Mouse (Mus musculus) midbrain, embryonic 16.5 days (tissue): ENCODE measurements around the gene Hoxd12. TPM values are rescaled to one million over a fixed set of nuclear protein-coding genes. Genes with fewer than 3 reads are reported as not detected.

ENCODE experiments used
- ATAC-seq: fragments of 200-750 bp; cut with Nextera tagmentation; 2 replicates; pipeline ENCODE4 v1.8.0; 2017; ENCODE audit warnings: moderate TSS enrichment
- H3K27ac ChIP-seq: fragments of 300-500 bp; sonication (generic); 2 replicates; pipeline ENCODE4 v1.5.1; 2014; ENCODE audit warnings: mild to moderate bottlenecking, low read length, mixed read lengths
- H3K27me3 ChIP-seq: fragments of 300-500 bp; sonication (generic); 2 replicates; pipeline ENCODE4 v1.6.1; 2014; ENCODE audit warnings: low read depth, low read length, mixed read lengths; ENCODE audit not compliant: control insufficient read depth, insufficient read depth
- H3K36me3 ChIP-seq: fragments of 300-500 bp; sonication (generic); 2 replicates; pipeline ENCODE4 v1.6.1; 2014; ENCODE audit warnings: mild to moderate bottlenecking, low read length, moderate library complexity, mixed read lengths; ENCODE audit not compliant: control insufficient read depth, insufficient read depth
- H3K4me1 ChIP-seq: fragments of 300-500 bp; sonication (generic); 2 replicates; pipeline ENCODE4 v1.6.1; 2014; ENCODE audit warnings: mild to moderate bottlenecking, low read length, mixed read lengths; ENCODE audit not compliant: control insufficient read depth, insufficient read depth
- H3K4me2 ChIP-seq: fragments of 300-500 bp; sonication (generic); 2 replicates; pipeline ENCODE4 v1.6.1; 2014; ENCODE audit warnings: mild to moderate bottlenecking, low read length, mixed read lengths
- H3K4me3 ChIP-seq: fragments of 300-500 bp; sonication (generic); 2 replicates; pipeline ENCODE4 v1.5.1; 2014; ENCODE audit warnings: low read depth, mild to moderate bottlenecking, low read length, moderate library complexity, mixed read lengths
- H3K9ac ChIP-seq: fragments of 300-500 bp; sonication (generic); 2 replicates; pipeline ENCODE4 v1.6.1; 2014; ENCODE audit warnings: low read depth, low read length, mixed read lengths
- H3K9me3 ChIP-seq: fragments of 300-500 bp; sonication (generic); replicated peaks from 2 replicates; pipeline ENCODE4 v1.6.1; 2014; ENCODE audit warnings: mild to moderate bottlenecking, low read length, mixed read lengths; ENCODE audit not compliant: control insufficient read depth, poor library complexity, severe bottlenecking
- WGBS: fragments of 180-500 bp; shearing (Covaris S2); extraction: QIAGEN DNeasy Blood & Tissue Kit; methylation state at CpG from one replicate; pipeline ENCODE4 v1.1.7; 2014; 5-methylcytosine and 5-hydroxymethylcytosine counted together
- polyA plus RNA-seq: library from polyadenylated mRNA; unstranded; fragments of >200 nt; fragmentation: Nextera tagmentation; extraction: Ambion mirVana; gene quantifications from 2 replicates; pipeline ENCODE4 v1.2.1, GENCODE M21; 2015

Gene Hoxd12
- polyA plus RNA-seq, 1 experiment from 2014 or later: not detected

DNA sequence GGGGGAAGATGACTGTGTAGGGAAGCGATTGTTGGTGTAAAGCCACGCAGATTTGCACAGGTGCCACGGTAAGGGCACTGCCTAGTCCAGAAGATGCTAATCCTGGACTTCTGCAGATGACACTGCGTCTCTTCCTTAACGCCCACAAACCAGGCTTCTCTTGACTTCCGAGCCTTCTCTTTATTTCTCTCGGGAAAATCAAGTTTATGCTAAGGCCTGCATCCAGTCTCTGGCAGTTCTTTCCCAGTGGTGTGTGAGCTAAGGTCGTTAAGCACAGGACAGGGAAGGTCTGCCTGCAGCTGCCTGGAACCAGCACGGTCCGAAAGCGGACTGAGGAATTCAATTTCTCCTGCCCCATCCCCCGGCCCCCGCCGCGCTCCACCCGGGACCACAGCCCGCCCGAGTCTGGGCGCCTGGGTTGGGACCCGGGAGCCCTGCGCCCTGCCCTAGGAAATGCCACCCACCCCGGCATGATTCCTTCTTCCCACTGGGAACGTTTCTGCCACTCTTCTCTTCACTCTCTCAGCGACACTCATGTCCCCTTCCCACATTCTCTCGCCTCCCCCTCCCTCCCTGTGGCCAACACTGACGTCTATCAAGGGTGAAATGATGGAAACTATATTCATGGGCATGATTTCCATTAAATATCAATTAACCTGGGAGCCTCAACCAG, 29.0 kb downstream of the Hoxd12 start:
- no peak overlapping the region for H3K9ac ChIP-seq
- H3K4me2 ChIP-seq: no peak overlapping the region
- peaks cover 7% of the 10 kb centered on the region for H3K4me1 ChIP-seq
- no peaks in the 10 kb centered on the region for H3K9me3 ChIP-seq
- 1% methylated on average over 26 of the region's 26 CpGs for WGBS
- no peak for ATAC-seq
- no peak overlapping the region for H3K4me3 ChIP-seq
- no peaks in the 10 kb centered on the region for H3K36me3 ChIP-seq
- peaks cover 63% of the 10 kb centered on the region for H3K27me3 ChIP-seq
- H3K27ac ChIP-seq: no peak overlapping the region

DNA sequence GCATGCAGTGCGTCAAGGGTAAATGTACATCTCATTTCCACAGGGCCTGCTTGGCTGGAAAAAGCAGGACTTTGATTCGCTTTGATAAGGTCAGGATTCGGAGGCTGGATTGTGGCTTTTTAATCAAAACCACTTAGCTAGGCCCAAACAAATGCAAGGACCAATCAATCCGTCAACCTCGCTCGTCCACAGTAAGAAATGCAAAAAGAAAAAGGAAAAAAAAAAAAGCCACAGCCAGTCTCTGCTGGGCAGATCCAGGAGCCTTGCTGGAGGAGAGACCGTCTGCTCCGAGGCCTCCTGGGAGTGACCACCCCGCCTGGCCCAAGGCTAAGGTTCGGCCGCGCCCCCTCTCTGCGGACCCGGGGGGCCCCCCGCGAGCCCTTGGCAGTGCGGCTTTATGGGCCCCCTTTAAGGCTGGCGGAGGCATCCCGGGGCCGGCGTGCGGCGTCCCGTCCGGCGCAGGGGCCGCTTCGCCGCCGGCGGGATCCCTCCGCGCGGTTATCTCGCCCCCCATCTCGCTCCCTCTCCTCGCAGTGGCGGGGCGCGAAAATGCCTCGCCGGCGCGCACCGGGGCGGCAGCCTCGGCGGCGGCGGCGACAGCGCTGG, 29.7 kb downstream of the Hoxd12 start, which contains the start of gene Hoxd8:
Gene Hoxd8 (plus strand): TSS at position 223 of the 606 bp plus-strand sequence.
- no peak for ATAC-seq
- peaks cover 68% of the 10 kb centered on the region for H3K27me3 ChIP-seq
- under 1% methylated on average over 35 of the region's 52 CpGs for WGBS
- H3K4me2 ChIP-seq: peak within 1 kb of the TSS; percentile 46
- H3K36me3 ChIP-seq: no peaks in the 10 kb centered on the region
- no peaks in the 10 kb centered on the region for H3K9me3 ChIP-seq
- no peak within 1 kb of the TSS for H3K27ac ChIP-seq
- no peak within 1 kb of the TSS for H3K9ac ChIP-seq
- peaks cover 7% of the 10 kb centered on the region for H3K4me1 ChIP-seq
- H3K4me3 ChIP-seq: peak within 1 kb of the TSS; percentile 17

DNA sequence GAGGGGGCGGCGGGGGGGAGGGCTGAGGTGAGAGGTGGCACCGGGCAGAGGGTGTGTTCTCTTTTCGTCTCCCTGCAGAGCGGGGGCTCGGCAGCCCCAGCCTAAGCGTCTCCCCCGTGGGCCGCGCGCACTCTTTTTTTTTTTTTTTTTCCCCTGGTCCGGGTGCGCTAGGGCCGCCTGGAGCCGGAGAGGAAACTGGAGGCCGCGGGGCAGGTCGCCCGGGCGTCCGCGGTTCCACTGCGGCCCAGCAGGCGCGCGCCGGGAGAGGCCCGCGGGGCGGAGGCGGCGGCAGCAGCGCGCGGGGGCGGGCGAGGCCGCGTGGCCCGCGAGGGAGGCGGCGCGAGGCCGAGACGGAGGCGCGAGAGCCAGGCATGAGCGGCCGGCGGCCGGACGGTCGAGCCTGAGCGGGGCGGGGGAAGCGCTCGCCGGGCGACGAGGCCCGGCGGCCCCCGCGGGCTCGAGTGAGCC, 30.2 kb downstream of the Hoxd12 start:
- H3K27me3 ChIP-seq: peaks cover 68% of the 10 kb centered on the region
- no peaks in the 10 kb centered on the region for H3K36me3 ChIP-seq
- H3K4me3 ChIP-seq: peak overlapping the region; percentile 17
- no peak overlapping the region for H3K9ac ChIP-seq
- WGBS: 1% methylated on average over 31 of the region's 66 CpGs
- no peaks in the 10 kb centered on the region for H3K9me3 ChIP-seq
- peak overlapping the region; percentile 46 for H3K4me2 ChIP-seq
- no peak overlapping the region for H3K27ac ChIP-seq
- H3K4me1 ChIP-seq: peaks cover 7% of the 10 kb centered on the region
- ATAC-seq: no peak

DNA sequence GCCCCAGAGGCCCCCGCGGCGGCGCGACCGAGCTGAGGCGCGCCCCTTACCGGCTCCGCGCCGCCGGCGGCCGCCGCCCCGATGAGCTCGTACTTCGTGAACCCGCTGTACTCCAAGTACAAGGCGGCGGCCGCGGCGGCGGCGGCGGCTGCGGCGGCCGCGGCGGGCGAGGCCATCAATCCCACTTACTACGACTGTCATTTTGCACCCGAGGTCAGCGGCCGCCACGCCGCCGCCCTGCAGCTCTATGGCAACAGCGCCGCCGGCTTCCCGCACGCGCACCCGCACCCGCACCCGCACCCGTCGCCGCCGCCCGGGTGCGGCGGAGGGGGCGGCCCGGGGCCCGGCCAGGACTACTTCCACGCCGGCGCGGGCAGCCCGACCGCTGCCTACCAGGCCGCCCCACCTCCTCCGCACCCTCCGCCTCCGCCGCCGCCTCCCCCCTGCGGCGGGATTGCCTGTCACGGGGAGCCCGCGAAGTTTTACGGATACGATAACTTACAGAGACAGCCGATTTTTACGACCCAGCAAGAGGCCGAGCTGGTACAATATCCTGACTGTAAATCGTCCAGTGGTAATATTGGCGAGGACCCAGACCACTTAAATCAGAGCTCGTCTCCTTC, 30.8 kb downstream of the Hoxd12 start:
- H3K4me1 ChIP-seq: peaks cover 7% of the 10 kb centered on the region
- no peak overlapping the region for H3K27ac ChIP-seq
- ATAC-seq: no peak
- H3K4me2 ChIP-seq: peak overlapping the region; percentile 46
- H3K36me3 ChIP-seq: no peaks in the 10 kb centered on the region
- H3K9me3 ChIP-seq: no peaks in the 10 kb centered on the region
- no peak overlapping the region for H3K9ac ChIP-seq
- 1% methylated on average over 46 of the region's 85 CpGs for WGBS
- peaks cover 68% of the 10 kb centered on the region for H3K27me3 ChIP-seq
- H3K4me3 ChIP-seq: peak overlapping the region; percentile 17

DNA sequence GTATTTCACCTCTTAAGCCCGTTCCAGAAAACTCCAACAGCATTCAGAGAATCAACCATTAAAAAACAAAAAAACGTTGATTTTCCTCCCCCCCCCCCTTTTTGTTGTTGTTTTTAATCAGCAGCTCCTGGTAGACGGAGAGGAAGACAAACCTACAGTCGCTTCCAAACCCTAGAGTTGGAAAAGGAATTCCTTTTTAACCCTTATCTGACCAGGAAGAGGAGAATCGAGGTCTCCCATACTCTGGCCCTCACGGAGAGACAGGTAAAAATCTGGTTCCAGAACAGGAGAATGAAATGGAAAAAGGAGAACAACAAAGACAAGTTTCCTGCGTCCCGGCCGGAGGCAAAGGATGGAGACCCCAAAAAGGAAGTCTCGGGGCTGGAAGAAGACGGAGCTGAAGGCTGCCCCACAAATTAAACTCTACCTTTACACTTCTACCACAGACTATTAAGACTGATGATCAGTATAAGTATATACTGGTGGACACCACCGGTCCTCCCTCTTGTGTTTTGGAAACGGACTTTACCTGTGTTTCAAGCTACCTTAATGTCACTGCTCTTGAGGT, 31.7 kb downstream of the Hoxd12 start:
- H3K4me2 ChIP-seq: no peak overlapping the region
- 1% methylated on average over 13 of the region's 13 CpGs for WGBS
- H3K9ac ChIP-seq: no peak overlapping the region
- no peak overlapping the region for H3K4me3 ChIP-seq
- H3K27ac ChIP-seq: no peak overlapping the region
- peaks cover 7% of the 10 kb centered on the region for H3K4me1 ChIP-seq
- no peaks in the 10 kb centered on the region for H3K9me3 ChIP-seq
- H3K36me3 ChIP-seq: no peaks in the 10 kb centered on the region
- no peak for ATAC-seq
- H3K27me3 ChIP-seq: peaks cover 66% of the 10 kb centered on the region

DNA sequence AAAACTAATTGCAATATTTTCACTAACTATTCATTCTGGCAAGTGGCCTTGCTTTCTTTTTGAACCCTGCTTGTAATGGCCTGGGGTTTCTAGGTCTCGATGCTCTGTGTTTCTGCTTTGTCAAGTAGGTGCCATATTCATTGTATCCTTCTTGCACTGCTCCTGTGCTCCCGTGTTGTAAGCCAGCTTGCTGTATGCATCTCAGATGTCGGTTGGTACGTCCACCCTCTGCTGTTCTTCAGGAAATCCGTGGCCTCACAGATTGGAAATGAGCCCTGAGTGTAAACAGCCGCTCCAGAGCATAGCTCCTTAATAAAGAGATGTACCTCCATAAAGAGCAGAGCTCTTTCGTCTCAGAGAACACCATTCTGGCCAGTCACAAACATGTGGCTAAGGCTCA, 32.8 kb downstream of the Hoxd12 start:
- Histone ChIP-seq H3K4me3 (no peak overlapping the region), H3K9ac (no peak overlapping the region)
- ATAC-seq: no peak

DNA sequence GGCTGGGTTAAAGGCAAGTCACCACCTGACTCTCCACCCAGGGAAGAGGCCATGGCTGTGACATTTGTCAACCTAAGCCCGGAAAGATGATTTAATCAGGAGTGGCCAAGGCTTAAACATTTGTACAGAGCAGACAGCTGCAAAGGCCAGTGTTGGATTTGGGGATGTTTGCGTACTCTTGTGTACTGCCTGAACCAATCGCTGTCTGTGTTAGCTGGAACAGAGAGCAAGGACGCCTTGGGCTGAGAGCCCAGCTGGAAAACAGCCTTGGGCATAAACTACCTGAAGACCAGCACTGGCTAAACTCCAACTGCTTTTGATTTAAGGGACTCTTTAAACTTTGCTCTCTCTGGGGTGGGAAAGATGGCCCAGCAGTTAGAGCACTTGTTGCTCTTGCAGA, 33.9 kb downstream of the Hoxd12 start:
- Histone ChIP-seq H3K4me2 (no peak overlapping the region), H3K36me3 (no peaks in the 10 kb centered on the region), H3K27ac (no peak overlapping the region), H3K27me3 (peaks cover 69% of the 10 kb centered on the region), H3K4me3 (no peak overlapping the region), H3K4me1 (peaks cover 13% of the 10 kb centered on the region), H3K9me3 (no peaks in the 10 kb centered on the region), H3K9ac (no peak overlapping the region)
- WGBS: 7% methylated on average over 4 of the region's 4 CpGs
- ATAC-seq: no peak

More for the DNA sequence above, 32.8 kb downstream of the Hoxd12 start:
- 5% methylated on average over 7 of the region's 7 CpGs for WGBS
- Histone ChIP-seq H3K4me2 (no peak overlapping the region), H3K27me3 (peaks cover 70% of the 10 kb centered on the region), H3K4me1 (peaks cover 13% of the 10 kb centered on the region), H3K9me3 (no peaks in the 10 kb centered on the region), H3K27ac (no peak overlapping the region), H3K36me3 (no peaks in the 10 kb centered on the region)

DNA sequence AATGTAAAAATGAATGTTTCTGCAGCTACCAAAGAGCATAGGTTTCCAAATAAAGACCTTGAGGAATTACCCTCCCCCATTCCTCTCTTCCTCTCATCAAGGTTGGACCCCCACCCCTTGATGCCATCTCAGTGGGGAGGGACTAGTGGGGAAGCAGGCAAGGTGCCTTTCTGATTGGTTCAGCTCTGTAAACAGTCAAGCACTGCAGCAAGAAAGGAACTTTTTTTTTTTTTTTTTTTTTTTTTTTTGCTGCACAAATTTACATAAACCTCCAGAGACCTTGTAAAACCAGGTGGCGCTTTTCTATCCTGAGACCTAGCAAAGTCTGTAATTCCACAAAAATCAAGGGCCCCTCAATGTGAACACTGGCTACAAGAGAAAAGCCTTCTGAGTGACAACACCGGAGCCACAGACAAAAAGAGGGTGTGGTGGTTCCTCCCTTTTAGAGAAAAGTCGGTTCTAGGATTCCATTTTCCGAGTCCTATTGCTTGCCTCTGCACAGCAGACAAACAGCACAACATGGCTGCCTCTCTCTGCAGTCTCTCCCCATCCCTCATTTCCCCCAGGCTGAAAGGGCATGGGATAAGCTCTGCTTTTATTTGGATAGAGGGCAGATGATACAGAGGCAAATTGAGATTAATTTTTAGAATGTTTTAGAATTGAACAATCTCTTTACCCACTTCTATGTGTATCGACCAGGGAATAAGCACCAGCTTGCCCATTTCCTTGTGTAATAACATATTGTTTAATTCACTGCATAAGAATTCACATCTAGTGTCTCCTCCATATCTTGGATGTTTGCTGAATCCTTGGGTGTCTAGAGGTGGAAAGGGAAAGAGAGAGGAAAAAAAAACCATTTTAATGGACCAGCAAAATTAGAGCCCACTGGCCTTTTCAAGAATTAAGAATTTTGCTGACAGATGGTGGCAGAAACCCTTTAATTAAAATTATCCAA, 34.9 kb downstream of the Hoxd12 start:
- no peak overlapping the region for H3K4me2 ChIP-seq

More for the DNA sequence above, 34.9 kb downstream of the Hoxd12 start:
- Histone ChIP-seq H3K36me3 (no peaks in the 10 kb centered on the region), H3K9ac (no peak overlapping the region), H3K4me1 (peaks cover 13% of the 10 kb centered on the region), H3K27me3 (peaks cover 61% of the 10 kb centered on the region), H3K4me3 (no peak overlapping the region), H3K9me3 (no peaks in the 10 kb centered on the region), H3K27ac (no peak overlapping the region)
- no peak for ATAC-seq
- 2% methylated on average over 5 of the region's 5 CpGs for WGBS
